Mouse (Mus musculus) fat pad, adult 2 months (tissue): ENCODE results near the gene Vmn1r89.

Experiments used
- DNase-seq: peaks from one replicate; pipeline ENCODE4 v3.0.0-alpha.2; 2011; ENCODE audit warnings: low read depth, low spot score; ENCODE audit errors: extremely low read depth

Gene Vmn1r89

GRCm38 (mm10) chr7:13212720-13213119, at the start of gene Vmn1r89:
Gene Vmn1r89, plus strand, starts transcription at chr7:13213020.
- no peak for DNase-seq

- DNase-seq: no peak
Measured at GRCm38 (mm10) chr7:13260746-13261700, 48.2 kb downstream of the Vmn1r89 start.

GRCm38 (mm10) chr7:13263851-13264250, 51.0 kb downstream of the Vmn1r89 start:
- no peak for DNase-seq

GRCm38 (mm10) chr7:13264396-13264795, 51.6 kb downstream of the Vmn1r89 start:
- DNase-seq: no peak

- DNase-seq: no peak
Measured at GRCm38 (mm10) chr7:13268749-13269260, 56.0 kb downstream of the Vmn1r89 start.

- DNase-seq: no peak
Measured at GRCm38 (mm10) chr7:13269394-13269793, 56.6 kb downstream of the Vmn1r89 start.
